Mouse (Mus musculus) heart, postnatal 0 days (tissue): ENCODE results near the gene Lamb1. TPM values are rescaled to one million over a fixed set of nuclear protein-coding genes. Genes with fewer than 3 reads are reported as not detected.
A peak's percentile ranks its signal among the peaks of the same experiment; 100 is the strongest.

ENCODE experiments used
- ATAC-seq: fragments of 200-750 bp; cut with Nextera tagmentation; 2 replicates; pipeline ENCODE4 v1.8.0; 2017; ENCODE audit warnings: low read depth, moderate number of reproducible peaks, moderate library complexity; ENCODE audit not compliant: insufficient read depth
- DNase-seq: peaks from one replicate; pipeline ENCODE4 v3.0.0-alpha.2; 2016; ENCODE audit warnings: low spot score
- H3K27ac ChIP-seq: fragments of 300-500 bp; sonication (generic); 2 replicates; pipeline ENCODE4 v1.5.1; 2014; ENCODE audit warnings: low read depth, mild to moderate bottlenecking
- H3K27me3 ChIP-seq: fragments of 300-500 bp; sonication (generic); 2 replicates; pipeline ENCODE4 v1.6.1; 2014; ENCODE audit warnings: low read length, mixed read lengths; ENCODE audit not compliant: control insufficient read depth, insufficient read depth
- H3K36me3 ChIP-seq: fragments of 300-500 bp; sonication (generic); replicated peaks from 2 replicates; pipeline ENCODE4 v1.6.1; 2014; ENCODE audit warnings: low read length, mixed read lengths; ENCODE audit not compliant: control insufficient read depth, insufficient read depth
- H3K4me1 ChIP-seq: fragments of 300-500 bp; sonication (generic); 2 replicates; pipeline ENCODE4 v1.6.1; 2014; ENCODE audit warnings: antibody characterized with exemption; ENCODE audit not compliant: control insufficient read depth, insufficient read depth
- H3K4me2 ChIP-seq: fragments of 300-500 bp; sonication (generic); 2 replicates; pipeline ENCODE4 v1.6.1; 2014; ENCODE audit warnings: low read depth, mild to moderate bottlenecking, low read length, moderate library complexity
- H3K4me3 ChIP-seq: fragments of 300-500 bp; sonication (generic); 2 replicates; pipeline ENCODE4 v1.5.1; 2014; ENCODE audit warnings: low read depth, low read length
- H3K9ac ChIP-seq: fragments of 300-500 bp; sonication (generic); replicated peaks from 2 replicates; pipeline ENCODE4 v1.6.1; 2014; ENCODE audit warnings: low read depth, low read length, mixed read lengths
- H3K9me3 ChIP-seq: fragments of 300-500 bp; sonication (generic); replicated peaks from 2 replicates; pipeline ENCODE4 v1.6.1; 2016; ENCODE audit warnings: low read length; ENCODE audit not compliant: control insufficient read depth
- CTCF ChIP-seq: IDR thresholded peaks from 2 replicates; pipeline ENCODE4 v1.5.1; 2016; ENCODE audit warnings: antibody characterized with exemption, control low read depth, low read depth
- EP300 ChIP-seq: IDR thresholded peaks from 2 replicates; pipeline ENCODE4 v1.6.1; 2016; ENCODE audit warnings: antibody characterized with exemption, low read depth
- WGBS: fragments of 180-500 bp; shearing (Covaris S2); extraction: QIAGEN DNeasy Blood & Tissue Kit; methylation state at CpG from one replicate; pipeline ENCODE4 v1.1.7; 2014; 5-methylcytosine and 5-hydroxymethylcytosine counted together
- polyA plus RNA-seq: library from polyadenylated mRNA; unstranded; fragments of >200 nt; fragmentation: Nextera tagmentation; extraction: Ambion mirVana; gene quantifications from 2 replicates; pipeline ENCODE4 v1.2.1, GENCODE M21; 2015
- total RNA-seq: library from RNA; depleted of rRNA; stranded (reverse); fragments of >200 nt; gene quantifications from 2 replicates; pipeline ENCODE4 v1.2.3, GENCODE M21; 2014; ENCODE audit warnings: low replicate concordance

The Lamb1 gene
- total and polyA plus RNA-seq, 2 experiments from 2014 or later: 60.8 to 189 TPM

DNA sequence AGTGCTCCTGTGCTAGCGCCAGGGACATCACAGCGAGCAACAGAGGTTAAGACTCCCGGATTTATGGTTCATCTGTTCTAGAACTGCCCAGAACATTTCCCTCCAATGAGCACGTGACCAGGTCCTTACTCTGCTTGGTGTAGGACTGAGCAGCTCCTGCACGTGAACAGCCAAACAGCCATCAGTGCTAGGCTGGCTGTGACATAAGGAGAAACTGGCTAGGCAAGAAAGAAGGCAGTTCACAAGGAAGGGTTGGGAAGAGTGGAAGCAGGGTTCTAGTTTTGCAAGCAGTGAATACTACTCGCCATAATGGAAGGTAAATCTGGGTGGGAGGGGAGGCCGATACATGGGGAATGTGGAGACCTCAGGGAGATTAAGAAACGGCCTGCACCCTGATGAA, 10.1 kb upstream of the Lamb1 start:
- no peaks in the 10 kb centered on the region for H3K27me3 ChIP-seq
- no peaks in the 10 kb centered on the region for H3K9me3 ChIP-seq
- no peaks in the 10 kb centered on the region for H3K36me3 ChIP-seq
- H3K9ac ChIP-seq: no peak overlapping the region
- H3K4me2 ChIP-seq: no peak overlapping the region
- H3K4me1 ChIP-seq: no peaks in the 10 kb centered on the region
- 84% methylated on average over 8 of the region's 8 CpGs for WGBS
- no peak overlapping the region for H3K27ac ChIP-seq
- no peak overlapping the region for H3K4me3 ChIP-seq
- ATAC-seq: no peak
- no peak for DNase-seq
- TF ChIP-seq EP300 (no peak), CTCF (no peak)

DNA sequence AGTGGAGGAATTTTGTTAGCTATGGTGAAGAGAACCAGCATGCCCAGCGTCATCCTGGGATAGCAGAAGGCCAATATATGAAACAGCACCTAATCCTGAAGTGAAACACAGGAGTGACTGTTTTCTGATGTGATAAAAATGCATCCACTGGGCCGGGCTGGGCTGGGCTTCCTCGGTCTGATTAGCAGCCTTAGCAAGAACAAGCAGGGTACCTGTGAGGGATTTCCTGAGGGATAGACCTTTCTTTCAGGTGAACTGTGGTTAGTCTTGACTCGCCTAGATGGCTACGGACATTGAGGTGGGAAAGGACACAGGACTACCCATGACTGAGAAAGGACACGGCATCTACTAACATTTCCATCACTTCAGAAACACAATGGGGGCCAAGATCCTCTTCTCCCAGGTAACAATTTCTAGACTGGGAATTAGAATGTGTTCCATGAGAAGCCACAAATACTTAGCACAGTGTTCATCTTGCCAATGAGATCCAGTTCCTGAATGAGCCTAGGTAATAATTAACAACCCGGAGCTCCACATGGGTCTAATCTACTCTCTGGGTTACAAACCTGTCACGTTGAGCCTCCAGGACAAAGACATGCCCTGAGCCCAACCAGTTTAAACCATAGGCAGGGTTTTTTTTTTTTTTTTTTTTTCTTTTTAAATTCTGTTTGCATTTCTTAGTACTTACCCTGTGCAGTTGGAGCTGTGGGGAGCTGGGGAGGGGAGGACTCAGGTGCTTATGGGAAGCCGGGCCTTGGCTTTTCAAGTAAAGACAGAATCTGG, 8.7 kb upstream of the Lamb1 start:
- Histone ChIP-seq H3K27ac (no peak overlapping the region), H3K27me3 (no peaks in the 10 kb centered on the region), H3K4me1 (no peaks in the 10 kb centered on the region), H3K9ac (no peak overlapping the region), H3K4me3 (no peak overlapping the region), H3K9me3 (no peaks in the 10 kb centered on the region), H3K4me2 (no peak overlapping the region), H3K36me3 (no peaks in the 10 kb centered on the region)
- ATAC-seq (0 out of 2 replicates have a peak, but pooled peaks have one; percentile 20), DNase-seq (no peak)
- TF ChIP-seq CTCF: no peak
- TF ChIP-seq EP300: no peak
- WGBS: 72% methylated on average over 9 of the region's 9 CpGs

DNA sequence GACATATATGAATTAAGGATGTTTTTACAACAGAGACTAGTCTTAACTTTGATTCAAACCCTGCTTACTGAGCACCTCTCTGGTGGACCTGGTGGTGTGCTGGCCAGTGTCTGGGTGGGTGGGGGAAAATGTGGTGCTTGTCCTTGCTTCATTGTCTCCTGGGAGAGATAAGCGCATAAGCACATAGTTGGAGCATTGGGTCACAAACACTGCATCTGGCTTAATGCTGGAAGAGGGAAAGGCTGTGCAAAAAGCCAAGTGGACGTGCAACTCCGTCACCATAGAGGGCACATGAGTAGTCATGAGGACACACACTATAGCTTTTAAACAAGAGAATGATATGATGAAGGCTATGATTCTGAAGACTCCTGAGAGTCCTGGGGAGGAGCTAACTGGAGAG, 3.2 kb upstream of the Lamb1 start:
- ATAC-seq: peak; percentile 31

DNA sequence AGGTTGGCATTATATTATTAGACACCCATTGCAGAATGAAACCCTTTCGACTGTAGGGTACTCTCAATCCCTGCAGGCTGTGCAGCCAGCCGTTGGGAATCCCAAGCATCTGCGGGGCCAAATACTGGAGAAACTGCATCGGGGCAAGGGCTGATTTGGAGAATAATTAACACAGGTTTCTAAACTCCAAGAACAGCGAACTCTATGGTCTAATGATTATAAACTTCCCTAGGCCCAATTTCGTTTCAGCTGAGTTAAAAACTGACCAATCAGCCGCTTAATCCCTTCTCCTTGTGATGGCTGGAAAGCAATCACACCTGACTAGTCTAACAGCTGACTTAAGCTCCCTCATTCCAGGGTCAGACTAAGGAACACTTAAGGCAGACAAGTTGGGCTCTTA, 1.1 kb upstream of the Lamb1 start:
- Histone ChIP-seq H3K9ac (no peak overlapping the region), H3K4me1 (peaks cover 22% of the 10 kb centered on the region), H3K9me3 (no peaks in the 10 kb centered on the region), H3K36me3 (peaks cover 1% of the 10 kb centered on the region; the same call in 1 of the 2 replicates), H3K27ac (no peak overlapping the region), H3K4me2 (peak overlapping the region; percentile 70; the same call in 1 of the 2 replicates), H3K4me3 (no peak overlapping the region), H3K27me3 (no peaks in the 10 kb centered on the region)
- TF ChIP-seq EP300 (no peak), CTCF (no peak)
- WGBS: 58% methylated on average over 7 of the region's 7 CpGs
- DNase-seq (no peak), ATAC-seq (no peak)

More for the DNA sequence above, 3.2 kb upstream of the Lamb1 start:
- H3K36me3 ChIP-seq: no peaks in the 10 kb centered on the region
- DNase-seq: peak; percentile 68
- peaks cover 12% of the 10 kb centered on the region for H3K4me1 ChIP-seq
- TF ChIP-seq CTCF (no peak), EP300 (no peak)
- no peak overlapping the region for H3K4me3 ChIP-seq
- no peaks in the 10 kb centered on the region for H3K27me3 ChIP-seq
- no peak overlapping the region for H3K9ac ChIP-seq
- H3K4me2 ChIP-seq: no peak overlapping the region
- H3K9me3 ChIP-seq: no peaks in the 10 kb centered on the region
- 1% methylated on average over 3 of the region's 3 CpGs for WGBS
- peak overlapping the region; percentile 57 for H3K27ac ChIP-seq

DNA sequence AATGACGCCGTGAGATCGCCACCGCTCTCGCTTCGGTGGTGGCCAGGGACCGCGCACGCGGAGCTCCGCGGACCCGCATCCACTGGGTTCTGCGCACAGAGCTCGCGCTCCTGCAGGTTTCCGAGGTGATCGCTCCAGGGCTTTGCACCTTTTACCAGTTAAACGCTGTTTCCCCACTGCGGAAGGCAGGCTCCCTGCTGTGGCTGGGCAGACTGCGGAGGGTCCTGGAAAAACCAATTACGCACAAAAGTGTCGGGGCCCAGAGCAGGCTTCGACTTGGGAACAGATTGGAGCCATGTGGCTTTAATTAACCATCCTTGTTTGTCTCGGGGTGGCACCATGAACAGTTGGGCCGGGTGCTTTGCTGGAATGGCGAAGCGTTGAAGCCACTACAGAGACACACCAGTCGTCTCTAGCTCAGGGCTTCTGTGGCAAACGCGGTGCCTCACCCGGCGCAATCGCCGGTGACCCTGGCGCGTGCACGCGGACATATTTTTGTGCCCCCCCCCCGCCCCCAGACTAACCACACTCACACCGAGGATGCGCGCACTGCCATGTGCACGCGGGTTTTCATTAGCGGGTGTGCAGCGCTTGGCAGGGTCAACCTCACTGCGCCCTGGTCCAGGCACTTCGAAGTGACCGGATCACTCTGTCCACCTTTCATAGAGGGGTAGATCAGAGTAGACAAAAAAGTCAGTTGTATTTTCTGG, 843 bp downstream of the Lamb1 start:
- Histone ChIP-seq H3K9ac (peak overlapping the region; percentile 87), H3K27ac (peak overlapping the region; percentile 89), H3K27me3 (no peaks in the 10 kb centered on the region), H3K36me3 (peaks cover 15% of the 10 kb centered on the region; the same call in 1 of the 2 replicates), H3K4me2 (peak overlapping the region; percentile 70), H3K4me1 (peaks cover 36% of the 10 kb centered on the region), H3K4me3 (peak overlapping the region; percentile 74), H3K9me3 (no peaks in the 10 kb centered on the region)
- WGBS: under 1% methylated on average over 50 of the region's 50 CpGs
- DNase-seq: peak; percentile 40
- peak; percentile 36 for ATAC-seq
- TF ChIP-seq EP300: no peak
- TF ChIP-seq CTCF: no peak
